Mouse (Mus musculus) CH12.LX (cell line): ENCODE data around the gene Tnfrsf21.

ENCODE experiments used
- CTCF ChIP-seq, 2 experiments: IDR thresholded peaks in 1 of 2; conservative IDR thresholded peaks in 1 of 2; 2 replicates each; pipeline ENCODE4 v1.5.1; 2011 to 2012; ENCODE audit warnings: low read depth in 2 of 2, low read length in 2 of 2, improper control_type of control experiment in 1 of 2, inconsistent platforms in 1 of 2, mild to moderate bottlenecking in 1 of 2, moderate library complexity in 1 of 2
- E2F4 ChIP-seq: IDR thresholded peaks from 2 replicates; pipeline ENCODE4 v1.6.1; 2011; ENCODE audit warnings: low read depth, low read length, improper control_type of control experiment; ENCODE audit not compliant: insufficient replicate concordance
- EP300 ChIP-seq: IDR thresholded peaks from 2 replicates; pipeline ENCODE4 v1.6.1; 2011; ENCODE audit warnings: low read length, improper control_type of control experiment
- HCFC1 ChIP-seq: IDR thresholded peaks from 2 replicates; pipeline ENCODE4 v1.6.1; 2012; ENCODE audit warnings: low read depth, mild to moderate bottlenecking, inconsistent platforms, low read length, improper control_type of control experiment
- JUN ChIP-seq: IDR thresholded peaks from 2 replicates; pipeline ENCODE4 v1.6.1; 2011; ENCODE audit warnings: low read depth, mild to moderate bottlenecking, low read length, improper control_type of control experiment, moderate library complexity; ENCODE audit not compliant: insufficient read depth
- MAZ ChIP-seq: IDR thresholded peaks from 2 replicates; pipeline ENCODE4 v1.6.1; 2012; ENCODE audit warnings: low read depth, mild to moderate bottlenecking, inconsistent platforms, low read length, improper control_type of control experiment, moderate library complexity
- MEF2A ChIP-seq: IDR thresholded peaks from 2 replicates; pipeline ENCODE4 v1.6.1; 2014; ENCODE audit warnings: low read depth, mild to moderate bottlenecking, inconsistent platforms, low read length, improper control_type of control experiment, borderline replicate concordance
- MXI1 ChIP-seq: IDR thresholded peaks from 2 replicates; pipeline ENCODE4 v1.6.1; 2011; ENCODE audit warnings: mild to moderate bottlenecking, low read depth, low read length, improper control_type of control experiment
- PAX5 ChIP-seq: IDR thresholded peaks from 2 replicates; pipeline ENCODE4 v1.6.1; 2012; ENCODE audit warnings: low read length, inconsistent platforms, mixed read lengths
- POLR2A ChIP-seq: IDR thresholded peaks from 2 replicates; pipeline ENCODE4 v1.6.1; 2011; ENCODE audit warnings: low read depth, mild to moderate bottlenecking, improper control_type of control experiment, low read length
- RCOR1 ChIP-seq: conservative IDR thresholded peaks from 2 replicates; pipeline ENCODE4 v1.6.1; 2012; ENCODE audit warnings: low read depth, mild to moderate bottlenecking, inconsistent platforms, low read length, improper control_type of control experiment
- TCF12 ChIP-seq: IDR thresholded peaks from 2 replicates; pipeline ENCODE4 v1.6.1; 2014; ENCODE audit warnings: low read depth, mild to moderate bottlenecking, inconsistent platforms, low read length, improper control_type of control experiment
- ZNF384 ChIP-seq: IDR thresholded peaks from 2 replicates; pipeline ENCODE4 v1.6.1; 2012; ENCODE audit warnings: low read depth, low read length, improper control_type of control experiment, inconsistent platforms

DNA sequence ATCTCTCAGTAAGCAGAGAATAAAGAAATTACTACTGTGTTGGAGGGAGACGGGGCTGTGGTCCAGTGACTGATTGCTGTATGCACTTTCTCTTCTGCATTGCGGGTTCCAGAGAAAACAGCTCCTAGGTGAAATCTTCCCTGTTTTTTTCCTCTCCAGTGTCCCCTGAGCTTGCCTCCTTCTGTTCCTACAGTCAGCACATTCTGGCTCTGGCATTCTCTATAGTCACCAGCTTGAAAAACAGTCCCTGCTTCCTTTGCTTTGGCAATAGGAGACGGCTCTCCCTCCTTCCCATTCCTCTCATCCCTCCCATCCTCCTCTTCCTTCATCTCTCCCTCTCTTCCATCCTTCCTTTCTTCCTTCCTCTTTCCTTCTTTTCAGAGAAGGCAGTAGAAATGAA is 13.9 kb downstream of the Tnfrsf21 start:
- TF ChIP-seq MEF2A = no peak
- no peak for TF ChIP-seq HCFC1
- no peak for TF ChIP-seq EP300
- TF ChIP-seq ZNF384 = no peak
- TF ChIP-seq MXI1 = no peak
- no peak for TF ChIP-seq CTCF (conservative IDR thresholded peaks at IDR 0.05 in 1 of 2, IDR thresholded peaks at IDR 0.05 in 1 of 2; ENCODE audit: low read depth in 2 of 2, low read length in 2 of 2)
- TF ChIP-seq E2F4 = no peak
- no peak for TF ChIP-seq JUN
- no peak for TF ChIP-seq PAX5
- no peak for TF ChIP-seq RCOR1
- TF ChIP-seq POLR2A = no peak
- no peak for TF ChIP-seq MAZ
- TF ChIP-seq TCF12 = no peak
